ENCODE assay signal across 12 mouse cellular contexts in genomic region chr4:139216566-139216965, GRCm38 (mm10). TPM values are rescaled to one million over a fixed set of nuclear protein-coding genes. Genes with fewer than 3 reads are reported as not detected.
DNase-seq lines count a peak whose midpoint lies in the region; ATAC-seq and TF ChIP-seq lines count a peak whose summit lies in the region.
"Had no signal": no experiment of that assay in that cellular context is flagged by ENCODE, and none has a peak within 500 bp of the region (broad histone marks: within the 10 kb centered on the region; RNA-seq: fewer than 3 reads in every experiment).

No protein-coding gene starts in this region.

- peak overlapping the region; percentile 37; the same call in 1 of the 2 replicates for H3K27ac ChIP-seq in hindbrain, embryonic 12.5 days
- no peak overlapping the region for H3K27ac ChIP-seq in hindbrain, embryonic 14.5 days
- H3K27ac ChIP-seq in limb, embryonic 10.5 days: peak overlapping the region; percentile 77
- H3K27ac ChIP-seq: kidney, postnatal 0 days; midbrain, embryonic 15.5 days had no signal

- no peak overlapping the region for H3K9ac ChIP-seq in hindbrain, embryonic 12.5 days
- no peak overlapping the region for H3K9ac ChIP-seq in hindbrain, embryonic 14.5 days
- H3K9ac ChIP-seq: midbrain, embryonic 15.5 days had no signal

- H3K4me2 ChIP-seq in hindbrain, embryonic 12.5 days (replicated peaks): no peak overlapping the region
- H3K4me2 ChIP-seq in hindbrain, embryonic 14.5 days (replicated peaks): no peak overlapping the region
- H3K4me2 ChIP-seq: midbrain, embryonic 15.5 days had no signal

- no peak for TF ChIP-seq POLR2A in brain, embryonic 14.5 days (IDR thresholded peaks at IDR 0.05; ENCODE audit: borderline replicate concordance, extremely low read depth, insufficient read depth, insufficient read length, poor library complexity, severe bottlenecking)

- no peak for TF ChIP-seq CTCF in brain, embryonic 14.5 days (IDR thresholded peaks at IDR 0.05; ENCODE audit: borderline replicate concordance, extremely low read depth, insufficient read depth, insufficient read length)

- H3K27me3 ChIP-seq in hindbrain, embryonic 12.5 days: no peaks in the 10 kb centered on the region
- H3K27me3 ChIP-seq in hindbrain, embryonic 14.5 days (ENCODE audit: control insufficient read depth, insufficient read depth, low read length): no peaks in the 10 kb centered on the region
- no peaks in the 10 kb centered on the region for H3K27me3 ChIP-seq in limb, embryonic 10.5 days (ENCODE audit: low read depth, poor library complexity, severe bottlenecking)
- H3K27me3 ChIP-seq: midbrain, embryonic 15.5 days had no signal

- ATAC-seq in hindbrain, embryonic 12.5 days (ENCODE audit: low FRiP score): no peak
- no peak for ATAC-seq in hindbrain, embryonic 14.5 days (ENCODE audit: low FRiP score)
- ATAC-seq: midbrain, embryonic 15.5 days had no signal

- DNase-seq in hindbrain, embryonic 14.5 days (ENCODE audit: low spot score): no peak
- peak; percentile 56 for DNase-seq in MN1 (ENCODE audit: low spot score)
- peak; percentile 24 for DNase-seq in brain, embryonic 14.5 days (ENCODE audit: low read depth)
- DNase-seq in limb, embryonic 10.5 days (ENCODE audit: low spot score): no peak
- DNase-seq in kidney, adult 9 months: no peak
- DNase-seq in cerebellum, adult 9-10 months: no peak
- DNase-seq in urinary bladder, postnatal 36 days (ENCODE audit: low spot score in 2 of 2): no peak
- DNase-seq: thymus, postnatal 25 days had no signal

- WGBS in hindbrain, embryonic 12.5 days: 69% methylated on average over 9 of the region's 9 CpGs
- 79% methylated on average over 9 of the region's 9 CpGs for WGBS in hindbrain, embryonic 14.5 days
- 66% methylated on average over 9 of the region's 9 CpGs for WGBS in limb, embryonic 10.5 days

- no peak overlapping the region for H3K4me3 ChIP-seq in hindbrain, embryonic 12.5 days
- no peak overlapping the region for H3K4me3 ChIP-seq in hindbrain, embryonic 14.5 days (replicated peaks; ENCODE audit: low read length)
- no peak overlapping the region for H3K4me3 ChIP-seq in limb, embryonic 10.5 days
- H3K4me3 ChIP-seq: erythroblast, embryonic 14.5 days; midbrain, embryonic 15.5 days had no signal

- no peaks in the 10 kb centered on the region for H3K9me3 ChIP-seq in hindbrain, embryonic 12.5 days (replicated peaks)
- no peaks in the 10 kb centered on the region for H3K9me3 ChIP-seq in hindbrain, embryonic 14.5 days (ENCODE audit: control insufficient read depth, low read length)
- no peaks in the 10 kb centered on the region for H3K9me3 ChIP-seq in limb, embryonic 10.5 days (replicated peaks)
- H3K9me3 ChIP-seq: midbrain, embryonic 15.5 days had no signal

- peaks cover 53% of the 10 kb centered on the region for H3K4me1 ChIP-seq in hindbrain, embryonic 12.5 days
- H3K4me1 ChIP-seq in hindbrain, embryonic 14.5 days (replicated peaks; ENCODE audit: control insufficient read depth, insufficient read depth, low read length): peaks cover 19% of the 10 kb centered on the region
- peaks cover 77% of the 10 kb centered on the region for H3K4me1 ChIP-seq in limb, embryonic 10.5 days

- no peaks in the 10 kb centered on the region for H3K36me3 ChIP-seq in hindbrain, embryonic 12.5 days
- 0 out of 2 replicates have a peak, but pooled peaks cover 7% of the 10 kb centered on the region for H3K36me3 ChIP-seq in hindbrain, embryonic 14.5 days (replicated peaks; ENCODE audit: control insufficient read depth, insufficient read depth)
- H3K36me3 ChIP-seq in limb, embryonic 10.5 days: peaks cover 53% of the 10 kb centered on the region
- H3K36me3 ChIP-seq: midbrain, embryonic 15.5 days had no signal

RNA-seq across cellular contexts. Expression of gene Capzb, which starts 23.9 kb away (rescaled TPM):
- 335 and 369 TPM in 2 replicates for polyA plus RNA-seq in hindbrain, embryonic 12.5 days (2016; fragmentation: Nextera tagmentation; extraction: Ambion mirVana)
- 248 and 249 TPM in 2 replicates for polyA plus RNA-seq in hindbrain, embryonic 14.5 days (2014; fragmentation: Nextera tagmentation; extraction: Ambion mirVana)
- polyA plus RNA-seq in brain, embryonic 14.5 days (2012; rRNA removed): 138 and 186 TPM in 2 replicates
- 385 and 390 TPM in 2 replicates for polyA plus RNA-seq in limb, embryonic 10.5 days (2016; fragmentation: Nextera tagmentation; extraction: Ambion mirVana)

Comparison
In these comparisons a context has a peak if more than half of its experiments do, and no peak if none do; other contexts are left out.
1. DNase-seq: peak in MN1 (single experiment) and brain, embryonic 14.5 days (single experiment); none in hindbrain, embryonic 14.5 days (single experiment), limb, embryonic 10.5 days (single experiment), kidney, adult 9 months (single experiment), cerebellum, adult 9-10 months (single experiment) and urinary bladder, postnatal 36 days (0 of 2).